Mouse (Mus musculus) brain, embryonic 14.5 days (tissue): Measurements from ENCODE around the gene 1700018B08Rik. TPM values are rescaled to one million over a fixed set of nuclear protein-coding genes. Genes with fewer than 3 reads are reported as not detected.

Source experiments
- DNase-seq: peaks from one replicate; pipeline ENCODE4 v3.0.0-alpha.2; 2011; ENCODE audit warnings: low read depth
- CTCF ChIP-seq: fragments of 200-500 bp; IDR thresholded peaks from 2 replicates; pipeline ENCODE4 v1.5.1; 2012; ENCODE audit warnings: inconsistent platforms, mild to moderate bottlenecking, moderate library complexity, borderline replicate concordance; ENCODE audit not compliant: insufficient read depth, insufficient read length; ENCODE audit errors: extremely low read depth
- POLR2A ChIP-seq: fragments of 200-500 bp; IDR thresholded peaks from 2 replicates; pipeline ENCODE4 v1.6.1; 2012; ENCODE audit warnings: mild to moderate bottlenecking, inconsistent platforms, borderline replicate concordance; ENCODE audit not compliant: poor library complexity, insufficient read depth, insufficient read length, severe bottlenecking; ENCODE audit errors: extremely low read depth
- polyA plus RNA-seq: library from polyadenylated mRNA; depleted of rRNA; stranded (reverse); fragments of >200 nt; gene quantifications from 2 replicates; pipeline ENCODE4 v1.2.3, GENCODE M21; 2012; rRNA removed

1700018B08Rik gene
- polyA plus RNA-seq = not detected in 2 replicates

GRCm38 (mm10) chr8:121544276-121544785, at the start of gene 1700018B08Rik:
Gene 1700018B08Rik (minus strand): TSS chr8:121544320.
- no peak for TF ChIP-seq POLR2A
- TF ChIP-seq CTCF = no peak
- no peak for DNase-seq

- TF ChIP-seq POLR2A (no peak), CTCF (no peak)
- DNase-seq = no peak
These were observed 49.2 kb upstream of the 1700018B08Rik start for GRCm38 (mm10) chr8:121593293-121593692.

- TF ChIP-seq CTCF (peak; percentile 54; the same call in 1 of the 2 replicates), POLR2A (no peak)
- DNase-seq = peak; percentile 63
These were observed 47.3 kb upstream of the 1700018B08Rik start for GRCm38 (mm10) chr8:121591178-121592066.

GRCm38 (mm10) chr8:121590203-121591177, 46.4 kb upstream of the 1700018B08Rik start, which contains the start of gene Map1lc3b:
Gene Map1lc3b (plus strand): TSS chr8:121590361.
- DNase-seq = peak; percentile 98
- TF ChIP-seq POLR2A (peak; percentile 78), CTCF (no peak)

GRCm38 (mm10) chr8:121589205-121589726, 45.1 kb upstream of the 1700018B08Rik start:
- DNase-seq = no peak
- TF ChIP-seq CTCF (no peak), POLR2A (no peak)

GRCm38 (mm10) chr8:121588750-121589149, 44.6 kb upstream of the 1700018B08Rik start:
- no peak for TF ChIP-seq POLR2A
- no peak for TF ChIP-seq CTCF
- DNase-seq = no peak

- DNase-seq = peak; percentile 100
- TF ChIP-seq POLR2A (peak; percentile 34; the same call in 1 of the 2 replicates), CTCF (no peak)
These were observed 41.2 kb upstream of the 1700018B08Rik start for GRCm38 (mm10) chr8:121585159-121585825.

GRCm38 (mm10) chr8:121584730-121585129, 40.6 kb upstream of the 1700018B08Rik start:
- TF ChIP-seq POLR2A = no peak
- no peak for TF ChIP-seq CTCF
- no peak for DNase-seq

GRCm38 (mm10) chr8:121583653-121584052, 39.5 kb upstream of the 1700018B08Rik start:
- no peak for DNase-seq
- no peak for TF ChIP-seq POLR2A
- no peak for TF ChIP-seq CTCF

- DNase-seq = no peak
- no peak for TF ChIP-seq CTCF
- TF ChIP-seq POLR2A = no peak
These were observed 36.3 kb upstream of the 1700018B08Rik start for GRCm38 (mm10) chr8:121580465-121580864.
